Mouse (Mus musculus) olfactory bulb, adult 2 months (tissue): ENCODE measurements at regions not wholly inside any gene's neighbourhood (a gene's known extent, or its start where the extent isn't known, plus 50 kb on each side); places are given as distances from the start of the nearest gene placed in this dataset.

Experiments used
- CTCF ChIP-seq: fragments of 200-500 bp; IDR thresholded peaks from 2 replicates; pipeline ENCODE4 v1.5.1; 2012; ENCODE audit warnings: low read depth, mild to moderate bottlenecking, low read length, moderate library complexity; ENCODE audit not compliant: insufficient read depth
- POLR2A ChIP-seq: fragments of 200-500 bp; IDR thresholded peaks from 2 replicates; pipeline ENCODE4 v1.6.1; 2012; ENCODE audit warnings: mild to moderate bottlenecking, low read depth, low read length, moderate library complexity; ENCODE audit not compliant: insufficient read depth

GRCm38 (mm10) chr10:109569798-109570197 lies 559.0 kb upstream of the Syt1 start:
- TF ChIP-seq CTCF, result no peak
- no peak for TF ChIP-seq POLR2A
